Mouse (Mus musculus) midbrain, embryonic 15.5 days (tissue): ENCODE data around the gene Tspan32. TPM values are rescaled to one million over a fixed set of nuclear protein-coding genes. Genes with fewer than 3 reads are reported as not detected.

ENCODE experiments used
- ATAC-seq: fragments of 200-750 bp; cut with Nextera tagmentation; replicated peaks from 2 replicates; pipeline ENCODE4 v1.8.0; 2017; ENCODE audit warnings: moderate TSS enrichment
- H3K27ac ChIP-seq: fragments of 300-500 bp; sonication (generic); 2 replicates; pipeline ENCODE4 v1.5.1; 2015; ENCODE audit warnings: mild to moderate bottlenecking, inconsistent platforms
- H3K27me3 ChIP-seq: fragments of 300-500 bp; sonication (generic); replicated peaks from 2 replicates; pipeline ENCODE4 v1.6.1; 2015; ENCODE audit warnings: inconsistent platforms
- H3K36me3 ChIP-seq: fragments of 300-500 bp; sonication (generic); replicated peaks from 2 replicates; pipeline ENCODE4 v1.6.1; 2015; ENCODE audit warnings: inconsistent platforms
- H3K4me1 ChIP-seq: fragments of 300-500 bp; sonication (generic); 2 replicates; pipeline ENCODE4 v1.6.1; 2015; ENCODE audit warnings: inconsistent platforms
- H3K4me2 ChIP-seq: fragments of 300-500 bp; sonication (generic); 2 replicates; pipeline ENCODE4 v1.6.1; 2015; ENCODE audit warnings: inconsistent platforms, mild to moderate bottlenecking, moderate library complexity
- H3K4me3 ChIP-seq: fragments of 300-500 bp; sonication (generic); 2 replicates; pipeline ENCODE4 v1.5.1; 2015; ENCODE audit warnings: mild to moderate bottlenecking, inconsistent platforms
- H3K9ac ChIP-seq: fragments of 300-500 bp; sonication (generic); 2 replicates; pipeline ENCODE4 v1.6.1; 2015; ENCODE audit warnings: mild to moderate bottlenecking, inconsistent platforms
- H3K9me3 ChIP-seq: fragments of 300-500 bp; sonication (generic); 2 replicates; pipeline ENCODE4 v1.6.1; 2016; ENCODE audit warnings: inconsistent platforms
- WGBS: fragments of 180-500 bp; shearing (Covaris S2); methylation state at CpG from one replicate; pipeline ENCODE4 v1.1.7; 2015; ENCODE audit warnings: mixed read lengths; 5-methylcytosine and 5-hydroxymethylcytosine counted together
- polyA plus RNA-seq: library from polyadenylated mRNA; unstranded; fragments of >200 nt; fragmentation: Nextera tagmentation; extraction: Ambion mirVana; gene quantifications from 2 replicates; pipeline ENCODE4 v1.2.1, GENCODE M21; 2015

Tspan32 gene
- polyA plus RNA-seq, 1 experiment from 2014 or later: 0.66 TPM

- no peaks in the 10 kb centered on the region for H3K36me3 ChIP-seq
- 66% methylated on average over 5 of the region's 5 CpGs for WGBS
- no peak overlapping the region for H3K4me2 ChIP-seq
- no peaks in the 10 kb centered on the region for H3K4me1 ChIP-seq
- H3K27me3 ChIP-seq: no peaks in the 10 kb centered on the region
- no peaks in the 10 kb centered on the region for H3K9me3 ChIP-seq
- H3K9ac ChIP-seq: no peak overlapping the region
- no peak overlapping the region for H3K4me3 ChIP-seq
- no peak for ATAC-seq
- H3K27ac ChIP-seq: no peak overlapping the region
Measured at GRCm38 (mm10) chr7:143021356-143022164, 16.7 kb downstream of the Tspan32 start.

- H3K27ac ChIP-seq: no peak overlapping the region
- H3K9me3 ChIP-seq: no peaks in the 10 kb centered on the region
- H3K4me2 ChIP-seq: no peak overlapping the region
- no peaks in the 10 kb centered on the region for H3K27me3 ChIP-seq
- no peaks in the 10 kb centered on the region for H3K4me1 ChIP-seq
- H3K4me3 ChIP-seq: no peak overlapping the region
- no peaks in the 10 kb centered on the region for H3K36me3 ChIP-seq
- no peak overlapping the region for H3K9ac ChIP-seq
- no peak for ATAC-seq
- 92% methylated on average over 2 of the region's 2 CpGs for WGBS
Measured at GRCm38 (mm10) chr7:143023499-143023898, 18.7 kb downstream of the Tspan32 start.

GRCm38 (mm10) chr7:143024293-143024692 is 19.4 kb downstream of the Tspan32 start:
- Histone ChIP-seq H3K4me3 (no peak overlapping the region), H3K4me1 (no peaks in the 10 kb centered on the region), H3K27ac (no peak overlapping the region), H3K27me3 (no peaks in the 10 kb centered on the region), H3K36me3 (no peaks in the 10 kb centered on the region), H3K9ac (no peak overlapping the region), H3K9me3 (no peaks in the 10 kb centered on the region), H3K4me2 (no peak overlapping the region)
- ATAC-seq: no peak
- 88% methylated on average over 1 of the region's 1 CpGs for WGBS

- no peak overlapping the region for H3K4me2 ChIP-seq
- no peak overlapping the region for H3K9ac ChIP-seq
- H3K27me3 ChIP-seq: no peaks in the 10 kb centered on the region
- H3K36me3 ChIP-seq: no peaks in the 10 kb centered on the region
- ATAC-seq: no peak
- H3K9me3 ChIP-seq: no peaks in the 10 kb centered on the region
- H3K27ac ChIP-seq: no peak overlapping the region
- no peaks in the 10 kb centered on the region for H3K4me1 ChIP-seq
- WGBS: 92% methylated on average over 3 of the region's 3 CpGs
- H3K4me3 ChIP-seq: no peak overlapping the region
Measured at GRCm38 (mm10) chr7:143025496-143025895, 20.6 kb downstream of the Tspan32 start.

- ATAC-seq: no peak
- H3K27me3 ChIP-seq: no peaks in the 10 kb centered on the region
Measured at GRCm38 (mm10) chr7:143027196-143027595, 22.4 kb downstream of the Tspan32 start.

GRCm38 (mm10) chr7:143031816-143032215 is 27.0 kb downstream of the Tspan32 start:
- 90% methylated on average over 1 of the region's 1 CpGs for WGBS

More at GRCm38 (mm10) chr7:143027196-143027595, 22.4 kb downstream of the Tspan32 start:
- Histone ChIP-seq H3K4me1 (no peaks in the 10 kb centered on the region), H3K36me3 (no peaks in the 10 kb centered on the region), H3K9ac (no peak overlapping the region), H3K9me3 (no peaks in the 10 kb centered on the region), H3K4me2 (no peak overlapping the region), H3K27ac (no peak overlapping the region), H3K4me3 (no peak overlapping the region)
- WGBS: 97% methylated on average over 4 of the region's 4 CpGs

GRCm38 (mm10) chr7:143033581-143033980 is 28.7 kb downstream of the Tspan32 start:
- H3K4me1 ChIP-seq: no peaks in the 10 kb centered on the region
- no peak overlapping the region for H3K27ac ChIP-seq
- no peaks in the 10 kb centered on the region for H3K9me3 ChIP-seq
- H3K9ac ChIP-seq: no peak overlapping the region
- ATAC-seq: no peak
- no peak overlapping the region for H3K4me2 ChIP-seq
- no peaks in the 10 kb centered on the region for H3K27me3 ChIP-seq
- H3K4me3 ChIP-seq: no peak overlapping the region
- 91% methylated on average over 4 of the region's 4 CpGs for WGBS
- no peaks in the 10 kb centered on the region for H3K36me3 ChIP-seq

More at GRCm38 (mm10) chr7:143031816-143032215, 27.0 kb downstream of the Tspan32 start:
- Histone ChIP-seq H3K27ac (no peak overlapping the region), H3K4me3 (no peak overlapping the region), H3K4me2 (no peak overlapping the region), H3K9ac (no peak overlapping the region), H3K9me3 (no peaks in the 10 kb centered on the region), H3K27me3 (no peaks in the 10 kb centered on the region), H3K4me1 (no peaks in the 10 kb centered on the region), H3K36me3 (no peaks in the 10 kb centered on the region)
- ATAC-seq: no peak

GRCm38 (mm10) chr7:143034112-143034511 is 29.3 kb downstream of the Tspan32 start:
- no peak overlapping the region for H3K4me3 ChIP-seq
- no peak for ATAC-seq
- no peaks in the 10 kb centered on the region for H3K36me3 ChIP-seq
- no peaks in the 10 kb centered on the region for H3K4me1 ChIP-seq
- H3K9ac ChIP-seq: no peak overlapping the region
- no peak overlapping the region for H3K4me2 ChIP-seq
- 97% methylated on average over 2 of the region's 2 CpGs for WGBS
- H3K9me3 ChIP-seq: no peaks in the 10 kb centered on the region
- no peaks in the 10 kb centered on the region for H3K27me3 ChIP-seq
- no peak overlapping the region for H3K27ac ChIP-seq

- no peak overlapping the region for H3K4me3 ChIP-seq
- no peaks in the 10 kb centered on the region for H3K27me3 ChIP-seq
- H3K4me1 ChIP-seq: no peaks in the 10 kb centered on the region
- H3K9ac ChIP-seq: no peak overlapping the region
- no peaks in the 10 kb centered on the region for H3K36me3 ChIP-seq
- no peaks in the 10 kb centered on the region for H3K9me3 ChIP-seq
- no peak overlapping the region for H3K27ac ChIP-seq
- ATAC-seq: no peak
- no peak overlapping the region for H3K4me2 ChIP-seq
- 93% methylated on average over 8 of the region's 8 CpGs for WGBS
Measured at GRCm38 (mm10) chr7:143034519-143035450, 29.9 kb downstream of the Tspan32 start.

- H3K36me3 ChIP-seq: no peaks in the 10 kb centered on the region
- no peak overlapping the region for H3K4me3 ChIP-seq
- no peaks in the 10 kb centered on the region for H3K27me3 ChIP-seq
- no peak overlapping the region for H3K27ac ChIP-seq
- H3K9me3 ChIP-seq: no peaks in the 10 kb centered on the region
- no peak for ATAC-seq
- no peaks in the 10 kb centered on the region for H3K4me1 ChIP-seq
- H3K4me2 ChIP-seq: no peak overlapping the region
- 80% methylated on average over 3 of the region's 3 CpGs for WGBS
- H3K9ac ChIP-seq: no peak overlapping the region
Measured at GRCm38 (mm10) chr7:143036787-143037186, 31.9 kb downstream of the Tspan32 start.

GRCm38 (mm10) chr7:143037306-143037705 is 32.5 kb downstream of the Tspan32 start:
- no peaks in the 10 kb centered on the region for H3K36me3 ChIP-seq
- no peak overlapping the region for H3K27ac ChIP-seq
- no peak overlapping the region for H3K9ac ChIP-seq
- no peak overlapping the region for H3K4me3 ChIP-seq
- WGBS: 94% methylated on average over 4 of the region's 4 CpGs
- H3K9me3 ChIP-seq: no peaks in the 10 kb centered on the region
- no peak overlapping the region for H3K4me2 ChIP-seq
- no peak for ATAC-seq
- H3K4me1 ChIP-seq: no peaks in the 10 kb centered on the region
- H3K27me3 ChIP-seq: no peaks in the 10 kb centered on the region

- H3K4me1 ChIP-seq: no peaks in the 10 kb centered on the region
- no peaks in the 10 kb centered on the region for H3K9me3 ChIP-seq
- H3K4me2 ChIP-seq: no peak overlapping the region
- H3K36me3 ChIP-seq: no peaks in the 10 kb centered on the region
- H3K27me3 ChIP-seq: no peaks in the 10 kb centered on the region
- no peak overlapping the region for H3K4me3 ChIP-seq
- no peak overlapping the region for H3K27ac ChIP-seq
- 93% methylated on average over 3 of the region's 3 CpGs for WGBS
- no peak for ATAC-seq
- H3K9ac ChIP-seq: no peak overlapping the region
Measured at GRCm38 (mm10) chr7:143038174-143038931, 33.5 kb downstream of the Tspan32 start.
